Mouse (Mus musculus): ENCODE results near the gene Mvb12b.

The Mvb12b gene

GRCm38 (mm10) chr2:33781655-33782400 is 105.9 kb downstream of the Mvb12b start:
- DNase-seq (ENCODE audit: low read depth, low spot score): peak; percentile 24

- DNase-seq (ENCODE audit: low read depth, low spot score): no peak
Observed at GRCm38 (mm10) chr2:33778466-33778865, 109.3 kb downstream of the Mvb12b start.

- DNase-seq (ENCODE audit: low read depth, low spot score): no peak
Observed at GRCm38 (mm10) chr2:33777051-33777450, 110.7 kb downstream of the Mvb12b start.

- no peak for DNase-seq (ENCODE audit: low read depth, low spot score)
Observed at GRCm38 (mm10) chr2:33774884-33775283, 112.9 kb downstream of the Mvb12b start.

GRCm38 (mm10) chr2:33774106-33774505 is 113.6 kb downstream of the Mvb12b start:
- DNase-seq (ENCODE audit: low read depth, low spot score): no peak

GRCm38 (mm10) chr2:33772439-33772838 is 115.3 kb downstream of the Mvb12b start:
- no peak for DNase-seq (ENCODE audit: low read depth, low spot score)

- no peak for DNase-seq (ENCODE audit: low read depth, low spot score)
Observed at GRCm38 (mm10) chr2:33771388-33771787, 116.4 kb downstream of the Mvb12b start.

- no peak for DNase-seq (ENCODE audit: low read depth, low spot score)
Observed at GRCm38 (mm10) chr2:33770526-33771130, 117.1 kb downstream of the Mvb12b start.

- DNase-seq (ENCODE audit: low read depth, low spot score): no peak
Observed at GRCm38 (mm10) chr2:33764476-33764875, 123.3 kb downstream of the Mvb12b start.

GRCm38 (mm10) chr2:33762210-33762609 is 125.5 kb downstream of the Mvb12b start:
- no peak for DNase-seq (ENCODE audit: low read depth, low spot score)

- no peak for DNase-seq (ENCODE audit: low read depth, low spot score)
Observed at GRCm38 (mm10) chr2:33760571-33760991, 127.2 kb downstream of the Mvb12b start.

- DNase-seq (ENCODE audit: low read depth, low spot score): no peak
Observed at GRCm38 (mm10) chr2:33759447-33759846, 128.3 kb downstream of the Mvb12b start.

GRCm38 (mm10) chr2:33755633-33756020 is 132.1 kb downstream of the Mvb12b start:
- DNase-seq (ENCODE audit: low read depth, low spot score): no peak

GRCm38 (mm10) chr2:33754980-33755632 is 132.6 kb downstream of the Mvb12b start:
- no peak for DNase-seq (ENCODE audit: low read depth, low spot score)

GRCm38 (mm10) chr2:33754317-33754633 is 133.5 kb downstream of the Mvb12b start:
- no peak for DNase-seq (ENCODE audit: low read depth, low spot score)

- DNase-seq (ENCODE audit: low read depth, low spot score): no peak
Observed at GRCm38 (mm10) chr2:33753630-33754316, 134.0 kb downstream of the Mvb12b start.

GRCm38 (mm10) chr2:33750611-33751010 is 137.1 kb downstream of the Mvb12b start:
- DNase-seq (ENCODE audit: low read depth, low spot score): no peak

GRCm38 (mm10) chr2:33746471-33746870 is 141.3 kb downstream of the Mvb12b start:
- peak; percentile 82 for DNase-seq (ENCODE audit: low read depth, low spot score)

- DNase-seq (ENCODE audit: low read depth, low spot score): no peak
Observed at GRCm38 (mm10) chr2:33745724-33746123, 142.0 kb downstream of the Mvb12b start.

GRCm38 (mm10) chr2:33737128-33737527 is 150.6 kb downstream of the Mvb12b start:
- DNase-seq (ENCODE audit: low read depth, low spot score): no peak

- peak; percentile 51 for DNase-seq (ENCODE audit: low read depth, low spot score)
Observed at GRCm38 (mm10) chr2:33736722-33737121, 151.0 kb downstream of the Mvb12b start.

GRCm38 (mm10) chr2:33734781-33735485 is 152.8 kb downstream of the Mvb12b start:
- DNase-seq (ENCODE audit: low read depth, low spot score): peak; percentile 77
